Mouse (Mus musculus) right cerebral cortex, postnatal 10 days (tissue): ENCODE measurements around the gene Efhc1.

Experiments used
- DNase-seq, 2 experiments: peaks; one replicate each; pipeline ENCODE4 v3.0.0; 2021; ENCODE audit warnings: low spot score in 2 of 2

The Efhc1 gene

DNA sequence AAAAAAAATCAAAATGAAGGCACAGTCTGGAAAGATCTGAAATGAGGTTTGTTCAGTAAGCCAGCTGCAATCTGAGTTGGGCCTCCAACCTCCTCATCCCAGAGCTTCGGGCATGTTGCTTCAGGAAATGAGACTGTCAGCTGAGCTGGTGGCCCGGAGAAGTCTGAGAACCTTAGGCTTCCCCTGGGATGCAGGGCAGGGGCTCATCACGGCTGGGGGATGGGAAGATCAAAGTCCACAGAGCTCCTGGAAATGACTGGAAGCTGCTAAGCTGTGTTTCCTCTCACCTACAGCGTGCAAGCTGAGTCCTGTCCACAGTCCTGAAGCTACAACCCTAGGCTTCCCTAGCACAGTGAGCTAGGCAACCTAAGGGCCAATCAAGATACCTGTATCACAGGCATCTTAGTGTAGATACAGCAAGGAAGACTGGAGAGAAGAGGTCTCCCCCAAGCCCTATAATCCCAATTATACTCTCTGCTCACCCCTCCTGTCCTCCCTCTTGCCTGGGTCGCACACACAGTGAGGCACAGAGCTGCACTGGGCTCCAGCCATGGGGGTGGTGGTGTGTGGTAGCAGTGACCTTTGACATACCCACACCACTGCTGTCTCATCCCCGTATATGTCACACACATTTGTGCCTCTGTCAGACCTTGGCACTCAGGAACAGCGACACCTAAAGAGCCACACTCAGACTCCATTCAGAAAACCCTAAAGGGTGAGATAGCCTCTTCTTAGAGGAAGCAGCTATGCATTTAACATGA is 56.7 kb downstream of the Efhc1 start:
- no peak for DNase-seq

DNA sequence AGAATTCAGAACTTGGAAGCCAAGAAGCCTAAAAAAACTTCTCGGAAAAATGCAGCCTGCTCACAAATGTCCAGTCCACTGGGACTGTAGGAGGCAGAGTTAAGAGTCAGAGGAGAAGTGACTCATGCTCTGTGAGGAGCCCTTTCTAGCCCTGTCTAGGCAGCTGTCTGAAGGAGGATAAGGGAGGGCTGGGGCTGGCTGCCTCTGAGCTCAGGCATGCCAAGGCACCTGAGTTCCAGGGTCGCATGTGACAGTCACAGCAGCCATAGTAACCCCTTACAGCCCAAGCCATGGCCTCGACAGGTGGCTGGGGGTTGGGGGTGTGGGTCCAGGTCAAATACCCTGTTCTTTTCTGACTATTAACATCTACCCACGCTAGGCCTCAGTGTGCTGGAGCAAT is 57.5 kb downstream of the Efhc1 start:
- DNase-seq, result no peak

DNA sequence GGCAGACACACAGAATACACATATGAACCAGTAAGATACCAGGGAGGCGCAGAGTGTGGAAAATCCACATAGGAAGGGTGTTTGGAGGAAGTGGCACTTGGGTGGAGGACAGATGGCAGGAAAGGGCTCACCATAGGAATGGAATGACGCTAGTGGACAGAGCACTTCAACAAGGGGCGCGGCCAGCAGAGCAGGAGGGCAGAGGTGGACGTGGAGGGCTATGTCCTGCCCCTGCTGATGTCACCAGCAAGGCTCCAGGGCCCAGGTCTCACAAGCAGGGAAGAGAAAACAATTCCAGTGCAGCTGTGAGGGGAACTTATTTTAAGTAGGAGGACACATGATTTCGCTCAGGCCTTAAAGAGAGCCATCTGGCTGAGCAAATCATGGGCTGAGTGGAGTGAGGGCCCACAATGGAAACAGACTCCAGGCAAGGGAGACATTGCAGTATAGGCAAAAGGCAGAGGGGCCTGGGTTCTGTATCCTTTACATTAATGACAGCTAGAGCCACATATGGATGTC is 58.9 kb downstream of the Efhc1 start:
- no peak for DNase-seq

DNA sequence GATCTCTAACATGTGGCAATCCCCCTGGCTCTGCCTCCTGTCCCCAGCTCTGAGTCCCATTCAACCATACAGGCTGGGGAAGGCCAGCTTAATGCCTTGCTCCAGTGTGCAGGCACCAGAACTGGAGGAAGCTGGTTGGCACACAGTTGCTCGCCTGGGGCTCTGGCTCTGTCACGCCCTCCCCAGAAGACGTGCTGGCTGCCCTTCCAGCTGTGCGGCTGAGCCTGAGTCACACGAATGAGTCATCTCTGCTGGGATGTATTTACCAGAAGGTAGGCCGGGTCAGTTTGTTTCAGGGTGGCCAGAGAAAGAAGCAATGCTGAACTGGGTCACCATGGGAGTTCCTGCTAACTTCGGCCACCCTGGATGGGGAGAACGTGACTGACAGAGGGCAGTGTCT is 63.0 kb downstream of the Efhc1 start:
- no peak for DNase-seq

DNA sequence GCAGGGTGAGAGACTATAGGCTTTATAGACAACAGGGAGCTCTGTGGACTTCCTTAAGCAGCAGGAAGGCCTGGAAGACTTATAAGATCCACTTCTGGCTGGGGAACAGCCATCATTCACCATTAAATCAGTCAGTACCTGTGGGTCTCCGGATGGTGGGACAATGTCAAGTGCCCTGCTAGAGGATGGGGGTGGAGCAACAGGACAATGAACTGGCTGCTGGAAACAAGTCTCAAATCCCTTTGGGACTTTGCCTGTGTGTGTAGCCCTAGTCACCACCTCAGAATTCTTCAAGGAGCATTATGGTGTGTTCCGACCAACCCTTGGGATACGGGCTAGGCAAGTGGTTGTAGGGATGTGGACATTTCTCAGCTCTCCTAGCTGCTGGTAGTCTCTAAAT is 71.7 kb downstream of the Efhc1 start:
- no peak for DNase-seq

DNA sequence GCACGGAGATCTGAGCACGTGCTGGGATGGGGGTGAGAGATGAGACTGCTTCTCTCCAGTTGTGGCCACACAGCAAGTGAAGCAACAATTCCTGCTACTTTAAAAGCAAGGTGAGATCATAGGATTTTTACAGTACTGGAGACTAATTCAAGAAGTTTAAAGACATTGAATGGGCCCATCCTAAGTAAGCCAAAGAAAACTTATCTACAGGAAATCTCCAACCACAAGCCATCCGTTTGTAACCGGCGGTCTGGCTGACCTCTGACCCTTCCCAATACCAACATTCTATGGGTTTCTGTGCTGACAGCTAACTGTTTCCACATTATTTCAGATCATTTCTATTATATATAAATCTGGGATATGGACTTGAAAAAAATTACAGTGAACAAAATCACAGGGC is 73.8 kb downstream of the Efhc1 start:
- no peak for DNase-seq

DNA sequence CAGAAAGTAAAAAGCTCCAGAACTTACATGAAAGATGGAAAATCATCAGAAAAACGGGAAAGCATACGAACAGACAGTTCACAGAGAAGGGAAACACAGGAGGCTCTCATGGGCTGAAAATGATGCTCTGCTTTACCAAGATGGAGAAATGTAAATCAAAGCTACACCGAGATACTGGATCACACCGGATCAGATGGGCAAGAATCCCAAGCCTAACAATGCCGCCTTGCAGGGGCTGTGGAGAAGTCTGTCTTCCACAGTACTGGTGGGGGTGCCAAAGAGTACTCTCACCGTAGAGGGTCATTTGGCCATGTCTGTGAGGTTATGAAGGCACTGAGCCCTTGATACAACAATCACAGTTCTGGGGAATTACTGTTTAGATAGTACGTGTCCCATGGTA is 75.1 kb downstream of the Efhc1 start:
- no peak for DNase-seq

DNA sequence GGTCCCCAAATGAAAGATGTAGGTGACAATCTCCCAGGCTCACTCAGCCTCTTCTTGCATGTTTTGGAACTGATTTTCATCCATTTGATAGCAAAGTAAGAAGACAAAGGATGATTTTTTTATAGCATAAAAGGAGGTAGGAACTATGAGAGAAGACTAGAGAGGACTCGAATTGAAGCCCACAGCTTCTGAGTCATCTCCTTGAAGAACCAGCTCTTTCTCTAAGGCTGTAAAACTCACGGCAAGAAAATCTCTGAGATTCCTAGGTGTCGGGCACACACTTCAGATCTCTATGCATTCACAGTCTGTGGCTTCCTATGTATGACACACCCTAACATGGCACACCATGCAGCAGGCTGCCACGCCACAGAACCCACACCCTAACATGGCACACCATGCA is 77.6 kb downstream of the Efhc1 start:
- no peak for DNase-seq

DNA sequence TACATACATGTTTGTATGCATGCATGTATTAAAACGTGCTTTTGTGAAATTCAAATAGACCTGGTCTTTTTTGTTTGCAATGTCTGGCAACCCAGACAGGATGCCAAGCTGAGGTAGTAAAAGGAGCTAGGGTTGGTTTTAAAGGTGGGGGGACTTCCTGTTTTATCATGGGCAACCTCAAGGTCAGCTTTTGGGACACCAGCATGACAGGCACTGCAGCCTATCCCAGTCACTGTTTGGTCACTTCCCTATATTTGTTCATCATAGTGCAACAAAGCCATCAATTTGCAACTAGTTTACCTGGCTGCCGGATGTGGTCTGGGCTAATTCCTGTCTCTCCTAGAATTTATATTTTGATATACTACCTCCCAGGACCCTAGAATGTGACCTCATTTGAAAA is 80.2 kb downstream of the Efhc1 start:
- DNase-seq, result no peak

DNA sequence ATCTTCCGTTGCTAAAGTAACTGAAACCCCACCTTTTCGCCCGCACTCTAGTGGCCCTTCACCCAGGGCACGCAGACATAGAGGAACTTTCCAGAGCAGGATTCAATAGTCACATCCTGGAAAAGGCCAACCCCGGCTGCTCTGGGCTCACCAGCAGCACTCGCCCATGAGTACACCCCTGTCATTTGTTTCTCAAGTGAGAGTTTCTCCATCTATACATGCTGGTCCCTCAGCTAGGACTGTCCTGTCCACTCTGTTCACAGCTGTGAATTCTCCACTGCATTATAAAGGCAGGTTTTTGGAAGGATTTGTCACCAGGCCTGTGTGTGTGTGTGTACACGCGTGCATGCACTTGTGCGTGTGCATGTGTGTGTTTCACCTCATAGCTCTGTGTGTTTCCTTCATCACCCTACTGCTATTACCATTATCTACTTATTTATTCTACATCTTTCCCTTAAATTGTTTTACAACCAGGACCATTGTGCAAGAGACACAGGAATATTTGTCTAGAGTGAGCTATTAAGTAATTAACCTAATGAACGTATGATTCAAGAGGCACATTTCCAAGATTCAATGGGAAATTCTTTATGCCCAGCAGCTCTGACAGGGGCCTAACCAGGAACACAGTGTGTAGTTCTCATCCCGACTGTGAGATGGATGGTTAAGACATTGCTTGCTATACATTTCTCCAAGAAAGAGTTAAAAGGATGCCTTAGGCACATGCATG is 81.8 kb downstream of the Efhc1 start:
- DNase-seq, result no peak

DNA sequence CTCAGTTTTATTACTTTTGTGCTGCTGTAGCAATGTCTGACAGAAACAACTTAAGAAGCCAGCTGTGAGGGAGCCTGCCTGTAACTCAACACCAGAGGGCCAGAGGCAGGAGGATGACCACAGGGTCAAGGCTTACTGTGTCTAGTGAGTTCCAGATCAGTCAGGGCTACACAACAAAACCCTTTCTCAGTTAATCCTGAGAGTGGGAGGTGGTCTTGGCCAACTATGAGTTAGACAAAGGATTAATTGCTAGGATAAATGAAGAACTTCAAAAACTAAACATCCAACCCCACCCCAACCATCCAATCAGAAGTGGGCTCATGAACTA is 82.3 kb downstream of the Efhc1 start:
- DNase-seq, result no peak

DNA sequence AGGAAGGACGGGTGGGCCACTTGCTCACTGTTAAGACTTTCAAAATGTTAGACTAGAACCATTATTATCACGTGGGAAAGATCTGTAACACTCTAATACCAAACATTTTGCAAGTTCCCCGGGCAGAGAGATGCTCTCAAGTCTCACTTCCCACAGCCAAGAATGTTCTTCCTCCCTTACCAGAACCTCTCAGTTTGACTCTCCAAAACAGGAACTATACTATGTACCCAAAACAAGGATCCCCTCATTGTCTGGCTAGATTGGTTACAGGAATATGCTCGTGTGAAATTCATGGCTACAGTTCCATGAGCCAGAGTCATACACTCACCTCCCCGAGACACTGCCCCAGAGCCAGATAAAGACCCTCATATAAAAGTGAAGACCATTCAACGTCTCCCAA is 84.5 kb downstream of the Efhc1 start:
- no peak for DNase-seq

DNA sequence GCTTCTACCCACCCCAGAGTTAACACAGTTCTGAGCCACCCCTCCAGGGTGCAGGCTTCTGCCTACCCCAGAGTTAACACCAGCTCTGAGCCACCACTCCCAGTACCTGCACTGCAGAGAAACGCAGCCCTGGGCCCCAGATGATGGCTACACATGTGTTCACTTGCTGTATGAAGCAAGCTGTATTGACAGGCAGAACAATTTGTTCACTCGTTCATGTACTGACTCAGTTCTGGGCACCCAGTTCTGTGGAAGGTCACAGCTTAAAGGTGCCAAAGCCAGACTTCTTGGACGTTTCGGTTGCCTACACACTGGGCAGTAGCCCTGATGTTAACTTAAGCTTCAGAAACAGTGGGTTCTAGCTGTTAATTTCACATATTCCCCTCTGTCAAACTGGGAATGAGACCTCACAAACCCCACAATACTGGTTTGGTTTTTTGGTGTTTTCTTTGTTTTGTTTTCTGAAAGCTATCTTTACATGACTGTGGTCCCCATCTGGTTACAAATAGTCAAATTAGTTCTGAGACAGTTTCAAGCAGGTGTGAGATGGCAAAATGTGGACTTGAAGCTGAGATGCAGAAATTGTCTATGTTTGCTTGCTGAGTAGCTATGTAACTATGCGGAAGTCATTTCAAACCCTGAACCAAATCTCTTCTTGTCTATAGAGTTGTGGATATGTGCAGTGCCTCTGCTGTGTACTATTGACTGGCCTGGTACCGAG is 86.6 kb downstream of the Efhc1 start:
- DNase-seq, result no peak

DNA sequence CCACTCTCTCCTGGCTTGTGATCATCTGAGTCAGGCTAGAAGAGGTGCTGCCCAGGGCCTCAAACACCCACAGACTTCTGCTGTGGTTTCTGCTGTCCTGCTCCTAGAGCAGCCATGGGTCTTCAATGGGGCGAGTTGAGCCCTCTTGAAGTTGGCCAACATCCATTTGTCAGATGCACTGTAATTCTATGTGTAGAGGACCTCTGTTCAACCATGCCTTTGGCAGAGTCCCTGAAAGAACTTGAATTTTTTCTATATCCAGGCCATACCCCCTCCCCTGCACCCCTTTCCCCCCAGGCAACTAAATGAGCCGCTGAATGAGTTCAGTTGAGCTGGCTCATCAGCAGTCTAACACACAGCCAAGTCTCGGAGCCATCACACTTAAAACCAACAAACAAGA is 88.1 kb downstream of the Efhc1 start:
- no peak for DNase-seq

DNA sequence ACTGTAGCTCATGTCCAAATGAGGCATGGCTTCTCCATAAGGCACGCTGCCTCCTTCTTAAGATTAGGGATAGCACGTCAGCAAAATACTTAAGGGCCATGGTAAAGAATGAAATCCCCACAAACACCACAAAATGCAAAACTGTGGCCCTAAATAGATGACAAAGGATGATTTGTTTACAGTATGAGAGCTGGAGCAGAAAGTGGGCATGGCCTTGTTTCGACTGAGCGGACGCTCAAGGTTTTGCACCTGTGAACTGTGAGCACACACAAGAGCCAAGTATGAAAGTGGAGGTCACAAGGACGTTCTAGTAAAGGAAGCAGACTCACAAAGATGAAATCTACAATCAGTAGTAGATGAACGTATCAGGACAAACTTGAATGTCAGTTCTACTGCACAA is 88.7 kb downstream of the Efhc1 start:
- no peak for DNase-seq
